Mouse (Mus musculus) CH12.LX (cell line): ENCODE data around the gene B2m.

Experiments
- CHD1 ChIP-seq: IDR thresholded peaks from 2 replicates; pipeline ENCODE4 v1.6.1; 2012; ENCODE audit warnings: low read depth, low read length, improper control_type of control experiment, inconsistent platforms
- CTCF ChIP-seq, 2 experiments: IDR thresholded peaks in 1 of 2; conservative IDR thresholded peaks in 1 of 2; 2 replicates each; pipeline ENCODE4 v1.5.1; 2011 to 2012; ENCODE audit warnings: low read depth in 2 of 2, low read length in 2 of 2, improper control_type of control experiment in 1 of 2, inconsistent platforms in 1 of 2, mild to moderate bottlenecking in 1 of 2, moderate library complexity in 1 of 2
- ELF1 ChIP-seq: IDR thresholded peaks from 2 replicates; pipeline ENCODE4 v1.6.1; 2014; ENCODE audit warnings: low read depth, mild to moderate bottlenecking, inconsistent platforms, low read length, improper control_type of control experiment
- EP300 ChIP-seq: IDR thresholded peaks from 2 replicates; pipeline ENCODE4 v1.6.1; 2011; ENCODE audit warnings: low read length, improper control_type of control experiment
- HCFC1 ChIP-seq: IDR thresholded peaks from 2 replicates; pipeline ENCODE4 v1.6.1; 2012; ENCODE audit warnings: low read depth, mild to moderate bottlenecking, inconsistent platforms, low read length, improper control_type of control experiment
- MAX ChIP-seq: IDR thresholded peaks from 2 replicates; pipeline ENCODE4 v1.6.1; 2011; ENCODE audit warnings: low read length, improper control_type of control experiment
- MXI1 ChIP-seq: IDR thresholded peaks from 2 replicates; pipeline ENCODE4 v1.6.1; 2011; ENCODE audit warnings: mild to moderate bottlenecking, low read depth, low read length, improper control_type of control experiment
- NELFE ChIP-seq: IDR thresholded peaks from 2 replicates; pipeline ENCODE4 v1.6.1; 2011; ENCODE audit warnings: low read depth, low read length, improper control_type of control experiment
- POLR2A ChIP-seq: IDR thresholded peaks from 2 replicates; pipeline ENCODE4 v1.6.1; 2011; ENCODE audit warnings: low read depth, mild to moderate bottlenecking, improper control_type of control experiment, low read length
- TCF12 ChIP-seq: IDR thresholded peaks from 2 replicates; pipeline ENCODE4 v1.6.1; 2014; ENCODE audit warnings: low read depth, mild to moderate bottlenecking, inconsistent platforms, low read length, improper control_type of control experiment
- USF1 ChIP-seq: IDR thresholded peaks from 2 replicates; pipeline ENCODE4 v1.6.1; 2014; ENCODE audit warnings: low read depth, mild to moderate bottlenecking, inconsistent platforms, low read length, improper control_type of control experiment
- ZMIZ1 ChIP-seq: IDR thresholded peaks from 2 replicates; pipeline ENCODE4 v1.6.1; 2012; ENCODE audit warnings: low read depth, mild to moderate bottlenecking, inconsistent platforms, low read length, improper control_type of control experiment

DNA sequence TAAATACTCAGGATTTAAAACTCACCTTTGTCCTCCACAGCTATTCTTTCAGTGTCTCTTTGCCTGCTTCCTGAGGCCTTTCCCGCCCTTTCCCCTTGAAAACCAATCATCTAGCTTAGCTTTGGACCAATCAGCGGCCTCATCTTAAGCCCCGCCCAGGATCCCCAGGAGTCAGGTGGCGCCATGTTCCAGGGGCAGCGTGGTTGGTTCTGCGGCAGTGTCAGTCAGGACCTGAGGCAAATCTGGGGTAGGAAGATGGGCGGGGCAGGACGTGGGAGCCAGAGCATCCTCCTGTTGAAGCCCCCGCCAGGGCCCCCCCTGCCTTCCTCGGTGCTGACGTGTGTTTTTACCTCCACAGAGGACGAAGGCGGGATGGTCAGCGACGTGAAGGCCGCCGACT, 38.6 kb downstream of the B2m start, which contains the start of the genes Patl2 and Terb2:
- TF ChIP-seq USF1: no peak
- no peak for TF ChIP-seq ZMIZ1
- TF ChIP-seq ELF1: no peak
- TF ChIP-seq HCFC1: no peak
- TF ChIP-seq CTCF (conservative IDR thresholded peaks at IDR 0.05 in 1 of 2, IDR thresholded peaks at IDR 0.05 in 1 of 2; ENCODE audit: low read depth in 2 of 2, low read length in 2 of 2): no peak
- no peak for TF ChIP-seq POLR2A
- TF ChIP-seq NELFE: no peak
- TF ChIP-seq EP300: no peak
- TF ChIP-seq TCF12: no peak
- TF ChIP-seq MXI1: no peak
- TF ChIP-seq MAX: no peak
- TF ChIP-seq CHD1: no peak
